Mouse (Mus musculus) MN1 (cell line): ENCODE results near the gene Depp1.

ENCODE experiments used
- DNase-seq: peaks from one replicate; pipeline ENCODE4 v3.0.0-alpha.2; 2016; ENCODE audit warnings: low spot score

Gene Depp1

DNA sequence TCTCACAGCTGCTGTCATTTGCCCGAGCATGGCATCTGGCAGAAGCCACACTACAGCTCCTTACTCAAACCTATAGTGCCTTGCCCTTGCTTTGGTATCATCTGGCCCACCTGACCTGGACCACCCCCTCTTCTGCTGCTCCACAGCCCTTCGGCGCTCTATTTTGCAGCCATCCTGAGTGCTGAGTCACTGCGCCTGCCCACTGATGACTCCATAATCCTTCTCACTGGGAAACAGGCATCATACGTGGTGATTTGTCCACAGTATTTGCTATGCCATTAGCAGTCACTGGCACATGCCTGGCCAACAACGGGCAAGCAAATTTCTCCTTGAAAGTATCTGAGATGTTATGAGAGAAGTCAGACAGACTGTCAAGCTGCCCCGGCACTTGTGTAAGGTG, 598 bp upstream of the Depp1 start:
- no peak for DNase-seq

DNA sequence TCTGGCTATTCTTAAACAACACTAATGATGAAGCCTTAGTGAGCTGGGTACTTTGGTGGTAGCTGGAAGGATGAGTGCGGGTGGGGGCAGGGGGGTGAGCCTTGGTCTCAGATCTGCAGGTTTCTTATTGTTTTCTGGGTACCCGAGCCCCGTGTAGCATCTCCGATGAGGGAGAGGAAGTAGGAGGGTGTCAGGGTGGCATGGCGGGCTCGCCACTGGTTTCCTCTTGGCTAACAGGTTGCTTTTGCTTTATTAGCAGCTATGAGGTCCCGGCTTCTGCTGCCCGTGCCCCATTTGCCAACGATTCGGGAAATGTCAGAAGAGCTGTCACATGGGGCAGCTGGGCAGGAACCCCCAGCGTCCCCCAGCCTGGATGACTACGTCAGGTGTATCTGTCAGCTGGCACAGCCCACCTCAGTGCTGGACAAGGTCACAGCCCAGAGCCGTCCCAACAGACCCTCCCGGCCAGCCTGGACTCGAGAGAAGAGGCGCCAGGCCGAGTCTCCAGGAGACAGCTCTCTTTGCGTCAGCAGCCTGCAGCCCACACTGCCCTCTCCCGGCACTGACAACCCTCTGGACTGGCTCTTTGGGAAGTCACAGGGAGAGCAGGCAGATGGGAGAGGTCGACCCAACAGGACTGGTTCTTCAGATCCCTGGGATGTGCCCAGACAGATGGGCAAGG, 1.2 kb downstream of the Depp1 start:
- DNase-seq, result no peak

DNA sequence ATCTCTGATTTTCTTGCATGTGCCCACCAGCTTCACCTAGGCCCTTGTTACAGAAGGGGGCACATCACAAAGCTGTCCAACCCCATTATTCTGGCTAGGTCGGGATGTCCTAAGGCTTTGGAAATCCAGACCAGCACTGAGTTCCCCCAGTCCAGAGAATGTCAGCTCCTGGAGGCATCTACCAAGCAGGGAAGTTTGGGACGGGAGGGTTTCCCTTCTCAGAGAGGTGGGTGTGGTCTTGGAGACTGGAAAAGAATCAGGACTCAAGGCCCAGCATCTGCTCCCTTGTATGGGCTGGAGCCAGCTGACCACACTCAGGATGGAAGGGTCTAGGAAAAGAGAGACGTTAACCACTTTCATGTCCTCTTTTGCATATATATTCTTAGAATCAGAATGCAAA, 2.8 kb downstream of the Depp1 start:
- DNase-seq, result no peak

DNA sequence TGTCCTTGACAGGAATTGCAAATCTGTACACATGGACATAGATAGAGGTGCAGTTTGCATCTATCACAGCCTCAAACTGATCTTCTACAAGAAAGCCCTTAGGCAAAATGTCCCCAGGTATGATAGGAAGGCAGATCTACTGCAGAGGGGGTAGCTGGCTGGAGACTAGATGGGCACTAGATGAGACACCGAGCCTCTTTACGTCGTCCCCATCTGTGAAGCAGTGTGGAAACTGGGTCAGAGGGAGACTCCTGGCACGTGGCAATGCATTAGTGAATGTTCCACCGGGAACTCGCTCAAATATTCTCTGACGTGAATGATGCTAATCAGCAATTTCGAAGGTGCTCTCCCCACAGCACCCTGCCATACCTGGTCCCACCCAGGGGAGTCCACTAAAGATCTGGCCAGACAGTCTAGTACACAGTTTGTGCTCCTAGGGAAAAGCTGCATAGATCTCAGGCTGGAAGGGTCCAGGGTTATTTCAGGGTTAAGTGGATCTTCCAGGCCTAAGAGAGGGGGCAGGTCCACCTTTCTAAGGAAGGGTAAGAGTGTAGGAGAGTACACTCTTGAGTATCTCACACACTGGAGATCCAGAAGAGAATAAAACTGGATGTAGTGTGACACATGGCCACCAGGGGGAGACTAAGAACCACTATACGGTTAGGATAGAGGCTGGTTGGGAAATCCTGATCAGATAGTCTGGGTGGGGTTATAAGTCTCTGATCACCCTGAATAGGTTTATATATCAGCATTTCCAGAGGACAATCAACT, 3.5 kb downstream of the Depp1 start:
- DNase-seq, result peak; percentile 75

DNA sequence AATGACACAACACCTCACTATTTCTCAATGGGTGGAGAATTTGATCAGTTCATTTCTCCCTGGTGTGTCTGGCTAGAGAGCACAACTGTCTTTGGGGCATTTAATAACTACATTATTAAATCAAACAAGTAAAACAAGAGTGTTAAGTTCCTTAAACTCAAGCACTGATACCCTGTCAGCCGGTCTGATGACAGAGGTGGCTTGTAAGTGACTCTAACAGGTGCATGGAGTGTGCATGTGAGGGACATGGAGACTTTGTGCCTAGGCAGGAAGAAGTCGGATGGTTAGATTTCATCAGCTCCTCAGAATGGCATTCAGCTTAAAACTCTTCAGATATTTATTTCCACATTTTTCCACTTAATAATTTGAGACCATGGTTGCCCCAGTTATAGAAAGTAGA, 13.0 kb downstream of the Depp1 start:
- DNase-seq, result no peak

DNA sequence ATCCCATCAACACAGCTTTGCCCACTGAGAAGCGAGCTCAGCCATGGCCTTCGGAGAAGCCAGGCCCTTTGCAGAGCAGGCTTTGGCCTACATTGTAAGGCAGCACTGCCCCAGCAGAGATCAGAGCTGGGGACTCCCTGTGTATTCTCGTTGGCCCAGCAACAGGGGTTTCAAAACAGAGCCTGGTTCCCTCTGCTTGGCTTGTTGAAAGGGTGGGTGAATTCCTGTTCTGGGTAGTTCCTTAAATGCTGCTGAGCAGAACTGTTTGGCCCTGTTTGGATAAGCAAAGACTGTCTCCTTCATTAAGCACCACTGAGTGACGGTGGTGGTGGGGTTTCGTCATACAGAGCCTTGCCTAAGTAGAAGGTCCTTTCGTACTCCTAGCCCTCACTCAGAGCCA, 13.6 kb downstream of the Depp1 start:
- DNase-seq, result no peak

DNA sequence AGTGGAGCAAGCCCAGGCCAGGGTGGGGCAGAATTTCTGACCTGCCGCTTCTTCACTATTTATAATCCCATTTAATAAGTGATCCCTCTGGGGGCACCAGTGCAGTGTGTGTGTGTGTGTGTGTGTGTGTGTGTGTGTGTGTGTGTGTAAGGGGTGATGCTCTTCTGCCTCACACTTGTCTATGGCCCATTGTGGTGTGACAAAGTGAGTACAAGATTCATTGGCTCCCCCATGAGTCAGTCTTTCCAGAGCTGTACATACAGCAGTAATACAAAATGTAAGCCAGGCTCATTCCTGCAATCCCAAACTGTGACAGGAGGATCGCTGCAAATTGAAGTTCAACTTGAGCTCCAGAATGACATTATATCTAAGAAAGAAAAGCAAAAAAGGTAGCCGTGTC, 14.4 kb downstream of the Depp1 start:
- no peak for DNase-seq

DNA sequence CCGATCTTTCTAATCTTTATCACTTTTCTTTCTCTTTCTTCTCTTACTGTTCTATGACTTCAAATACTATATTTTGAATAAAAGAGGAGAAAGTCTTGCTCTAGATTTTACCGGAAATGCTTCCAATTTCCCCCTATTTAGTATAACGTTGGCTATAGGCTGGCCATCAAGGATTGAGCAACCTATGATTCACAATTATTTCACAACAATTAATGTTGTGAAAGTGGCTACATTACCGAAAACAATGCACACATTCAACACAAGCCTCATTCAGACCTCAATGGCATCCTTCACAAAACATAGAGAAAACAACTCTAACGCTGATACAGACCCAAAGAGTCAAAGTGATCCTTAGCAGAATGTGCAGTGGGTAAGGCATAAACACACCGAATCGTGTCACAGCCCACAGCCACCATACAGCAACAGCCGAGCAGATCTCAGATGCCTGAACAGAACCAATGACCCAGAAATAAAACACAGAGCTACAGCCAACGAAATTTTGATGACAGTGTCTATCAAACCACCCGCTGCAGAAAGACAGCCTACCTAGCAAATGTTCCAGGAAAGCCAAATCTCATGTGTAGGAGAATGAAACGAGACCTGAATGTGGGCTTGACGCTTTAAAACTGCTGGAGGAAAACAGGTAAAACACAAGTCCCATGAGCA, 15.8 kb downstream of the Depp1 start:
- DNase-seq, result no peak

DNA sequence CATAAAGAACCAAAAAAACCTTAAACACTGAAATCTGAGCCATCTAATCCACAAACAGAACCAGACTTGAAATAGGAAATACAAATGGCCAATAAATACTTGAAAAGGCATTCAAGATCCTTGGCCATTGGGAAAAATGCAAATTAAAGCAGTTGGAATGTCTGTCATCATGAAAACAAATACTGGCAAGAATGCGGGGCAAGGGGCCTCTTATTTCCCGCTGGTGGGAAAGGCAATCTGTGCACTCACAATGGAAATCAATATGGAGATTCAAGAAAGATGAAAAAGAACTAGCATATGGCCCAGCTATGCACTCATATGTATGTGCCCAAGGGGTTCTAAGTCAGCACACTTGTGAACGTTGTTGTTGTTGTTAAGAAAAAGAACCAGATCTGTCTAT, 16.5 kb downstream of the Depp1 start:
- DNase-seq, result no peak

DNA sequence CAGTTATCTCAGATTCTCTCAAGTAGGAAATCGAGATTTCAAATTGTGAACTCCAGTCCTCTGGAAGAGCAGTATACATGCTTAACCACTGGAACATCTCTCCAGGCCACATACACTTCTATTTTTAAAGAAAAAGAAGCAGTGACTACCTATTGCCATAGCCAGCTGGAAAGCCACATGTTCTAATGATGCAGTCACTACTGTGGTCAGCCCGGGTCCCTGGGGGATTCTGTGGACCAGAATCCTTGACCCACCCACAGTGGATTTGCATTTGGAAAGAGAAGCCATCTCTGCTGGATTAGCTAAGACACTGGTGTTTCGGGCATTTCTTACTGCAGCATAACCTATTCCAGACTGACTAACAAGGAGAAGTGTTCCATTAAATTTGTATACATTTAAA, 17.0 kb downstream of the Depp1 start:
- DNase-seq, result no peak

DNA sequence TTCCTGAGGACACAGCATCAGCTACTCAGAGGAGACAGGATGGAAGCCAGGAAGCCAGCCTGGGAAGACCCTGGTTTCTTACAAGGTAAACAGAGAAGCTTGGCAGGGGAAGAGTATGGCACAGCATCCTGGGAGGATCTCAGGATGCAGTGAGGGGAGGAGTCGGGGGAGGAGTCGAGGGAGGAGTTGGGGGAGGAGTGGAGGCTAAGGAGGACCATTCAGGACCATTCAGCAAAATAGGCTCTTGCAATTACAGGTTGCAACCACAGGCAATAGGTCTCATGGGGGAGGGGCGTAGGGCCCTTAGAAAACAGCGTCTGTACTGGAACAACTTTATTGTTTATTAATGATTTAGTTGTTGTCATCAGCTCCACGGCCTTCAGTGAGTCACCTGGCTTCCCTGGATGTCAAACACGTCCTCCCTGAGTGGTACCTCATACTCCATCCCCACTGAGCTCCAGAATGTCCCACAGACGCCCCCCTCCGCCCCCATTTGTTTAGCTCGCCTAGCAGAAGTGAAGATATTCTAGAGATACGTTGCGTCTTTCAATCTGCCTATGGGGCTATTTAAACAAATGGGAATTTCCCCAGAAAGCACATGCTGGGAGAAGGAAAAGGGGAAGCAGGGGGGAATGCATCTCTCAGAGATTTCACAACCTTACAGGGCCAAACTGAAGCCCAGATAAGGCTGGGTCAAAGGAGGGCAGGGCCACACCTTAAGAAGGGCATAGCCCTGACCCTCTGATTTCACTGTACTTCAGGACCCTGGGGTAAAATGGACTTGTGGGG, 18.5 kb downstream of the Depp1 start:
- DNase-seq, result peak; percentile 34

DNA sequence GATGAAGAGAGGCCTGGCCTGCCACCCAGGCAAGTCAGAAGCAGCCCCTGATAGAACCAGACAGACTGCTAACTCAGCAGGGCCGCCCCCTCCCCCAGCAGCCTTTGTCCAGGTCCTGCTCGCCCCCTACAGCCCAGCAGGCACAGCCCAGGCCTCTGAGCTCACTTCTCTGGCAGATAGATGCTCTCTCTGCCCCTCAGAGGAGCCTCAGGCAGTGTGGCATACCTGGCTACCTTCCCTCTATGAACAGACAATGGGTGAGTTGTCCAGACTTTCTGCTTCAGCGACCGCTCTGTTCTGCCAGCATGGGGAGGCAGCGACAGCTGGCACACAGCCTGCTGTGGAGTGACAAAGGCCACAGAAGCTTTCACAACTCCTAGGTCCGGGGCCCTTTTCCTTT, 19.7 kb downstream of the Depp1 start:
- no peak for DNase-seq

DNA sequence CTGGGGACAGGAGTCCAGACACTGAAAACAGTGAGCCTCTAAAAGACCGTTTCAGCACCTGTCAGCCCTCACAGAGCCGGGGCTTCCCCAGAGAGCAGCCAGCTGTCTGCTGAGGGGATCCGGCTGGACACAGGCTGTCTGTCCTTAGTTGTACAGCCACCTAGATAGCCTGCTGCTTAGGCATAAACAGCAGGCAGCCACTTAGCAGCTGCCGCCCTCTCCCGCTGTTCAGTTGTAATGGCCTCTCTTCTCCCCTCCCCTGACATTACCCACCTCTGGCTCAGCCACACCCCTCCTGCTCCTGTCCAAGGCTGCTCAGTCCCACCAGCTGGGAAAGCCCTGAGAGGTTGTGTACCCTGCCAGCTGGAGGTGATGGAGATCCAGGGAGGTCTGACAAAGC, 20.6 kb downstream of the Depp1 start:
- peak; percentile 55 for DNase-seq

DNA sequence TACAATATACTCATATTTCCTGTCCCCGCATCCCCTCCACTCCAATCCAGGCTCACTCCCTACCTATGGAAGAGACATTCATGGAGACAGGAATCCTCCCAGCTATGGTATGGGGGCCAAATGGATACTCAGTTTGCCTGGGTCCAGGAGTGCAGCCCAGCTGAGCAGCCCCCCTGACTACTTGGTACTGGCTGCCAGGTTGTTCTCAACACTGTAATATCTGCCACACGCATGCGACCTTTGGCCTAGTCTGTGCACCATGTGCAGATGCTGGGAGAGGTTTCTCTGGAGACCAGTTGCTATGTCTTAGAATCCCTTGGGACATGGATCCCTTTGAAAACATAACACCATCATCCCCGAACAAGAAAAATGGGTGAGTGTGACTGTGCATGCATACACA, 21.4 kb downstream of the Depp1 start:
- DNase-seq, result peak; percentile 42

DNA sequence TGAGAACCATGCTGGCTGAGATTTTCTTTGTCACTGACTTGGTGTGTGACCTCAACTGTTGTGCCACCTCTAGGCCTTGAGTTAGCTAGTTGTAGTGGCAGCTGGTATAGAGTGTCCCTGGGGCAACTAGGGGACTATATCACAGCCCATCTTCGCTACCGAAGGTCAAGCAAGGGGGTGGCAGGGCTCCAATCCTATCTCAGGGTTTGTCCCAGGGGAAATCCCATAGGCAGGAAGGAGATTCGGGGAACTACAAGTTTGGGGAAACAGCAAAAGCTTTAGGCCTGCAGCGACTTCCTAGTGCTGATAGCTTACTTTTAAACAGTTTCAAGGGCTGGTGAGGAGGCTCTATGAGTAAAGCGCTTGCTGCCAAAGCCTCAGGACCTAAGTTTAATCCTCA, 21.9 kb downstream of the Depp1 start:
- DNase-seq, result peak; percentile 21

DNA sequence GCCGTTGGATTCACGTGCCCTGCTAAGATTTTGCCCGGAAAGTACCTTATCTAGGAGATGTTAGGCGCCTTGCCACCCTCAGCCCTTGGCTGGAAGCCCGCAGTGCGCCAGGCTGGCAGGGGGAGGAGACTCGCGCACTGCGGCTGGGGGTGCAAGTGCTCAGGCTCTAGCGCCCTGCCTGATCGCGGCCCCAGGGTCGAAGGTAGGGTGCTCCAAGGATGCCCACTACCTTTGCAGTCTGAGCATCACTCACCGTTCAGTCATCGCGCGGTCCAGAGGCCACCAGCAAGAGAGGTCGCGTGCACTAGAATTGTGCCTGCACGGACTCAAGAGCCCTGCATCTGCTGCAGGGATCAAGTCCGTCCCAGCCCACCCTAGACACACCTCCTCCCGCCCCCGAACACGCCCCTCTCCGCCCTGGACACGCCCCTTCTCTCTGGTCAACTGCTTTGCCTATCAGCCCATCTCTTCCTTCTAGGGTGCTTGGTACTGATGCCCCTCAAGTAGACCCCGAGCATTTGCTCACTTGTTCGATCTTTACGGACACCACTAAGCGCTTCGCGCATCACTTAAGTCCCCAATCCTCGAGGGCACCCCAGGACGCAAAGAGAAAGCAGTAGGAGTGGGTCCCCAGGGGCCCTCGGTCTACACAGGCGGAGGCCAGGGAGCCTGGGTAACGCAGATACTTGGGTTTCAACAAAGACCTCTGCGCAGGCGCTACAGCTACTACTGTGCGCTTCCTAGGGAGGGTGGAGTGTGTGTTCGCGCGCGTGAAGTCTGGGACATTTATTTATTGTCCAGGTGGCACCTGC, 23.3 kb downstream of the Depp1 start, which contains the start of gene Rassf4:
TSS of gene Rassf4 (minus strand) at position 482 of the 812 bp plus-strand sequence.
- peak; percentile 85 for DNase-seq

DNA sequence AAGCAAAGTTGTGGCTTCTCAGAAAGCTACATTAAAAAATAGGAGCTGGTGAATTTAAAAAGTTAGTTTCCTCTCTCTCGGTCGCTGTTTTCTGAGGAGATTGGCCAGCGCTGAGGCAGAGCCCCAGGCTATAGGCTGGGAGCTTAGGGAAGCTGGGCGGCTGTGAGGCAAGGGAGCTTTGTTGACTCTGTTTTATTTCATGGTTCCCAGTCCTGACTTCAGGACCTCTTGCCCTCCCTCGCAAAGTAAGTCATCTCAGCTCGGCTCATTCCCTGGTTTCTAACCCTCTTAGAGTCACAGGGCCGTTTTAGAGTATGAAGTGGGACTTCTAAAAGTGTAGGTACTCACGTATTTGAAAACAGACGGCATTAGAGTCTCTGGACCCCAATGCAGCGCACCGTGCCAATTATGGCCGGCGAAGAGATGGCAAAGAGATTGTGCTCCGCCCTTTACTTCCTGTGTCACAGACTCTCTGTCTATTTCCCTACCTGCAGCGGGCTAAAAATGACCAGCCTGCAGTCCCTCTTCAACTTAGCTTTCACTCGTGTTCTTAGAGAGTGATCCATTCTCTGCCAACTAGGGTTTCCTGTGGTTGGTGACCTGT, 24.0 kb downstream of the Depp1 start:
- no peak for DNase-seq

DNA sequence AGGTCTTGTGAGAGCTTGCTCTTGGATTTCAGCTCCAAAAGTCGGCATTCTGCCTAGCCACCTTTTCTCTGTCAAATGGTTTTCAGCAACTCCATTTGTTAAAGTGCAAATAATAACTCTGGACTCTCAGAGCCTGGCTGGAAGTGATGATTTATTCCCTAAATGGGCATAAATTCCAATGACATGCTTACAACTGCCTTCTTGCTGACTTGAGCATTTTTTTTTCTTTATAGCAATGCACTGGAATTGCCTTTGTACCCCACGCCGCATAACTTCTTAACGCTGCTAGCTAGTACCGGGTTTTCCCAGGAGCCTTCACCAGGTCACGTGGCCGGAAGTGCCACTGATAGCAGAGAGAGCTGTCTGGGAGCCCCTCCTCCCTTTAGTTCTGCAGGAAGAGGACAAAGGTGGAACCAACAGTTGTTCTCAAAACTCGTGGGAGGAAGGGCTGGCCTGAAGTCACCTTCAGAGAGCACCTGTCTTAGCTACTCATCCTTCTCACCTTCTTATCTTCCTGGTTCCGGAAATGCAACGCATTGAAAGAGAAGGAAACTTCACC, 26.0 kb downstream of the Depp1 start:
- DNase-seq, result no peak

DNA sequence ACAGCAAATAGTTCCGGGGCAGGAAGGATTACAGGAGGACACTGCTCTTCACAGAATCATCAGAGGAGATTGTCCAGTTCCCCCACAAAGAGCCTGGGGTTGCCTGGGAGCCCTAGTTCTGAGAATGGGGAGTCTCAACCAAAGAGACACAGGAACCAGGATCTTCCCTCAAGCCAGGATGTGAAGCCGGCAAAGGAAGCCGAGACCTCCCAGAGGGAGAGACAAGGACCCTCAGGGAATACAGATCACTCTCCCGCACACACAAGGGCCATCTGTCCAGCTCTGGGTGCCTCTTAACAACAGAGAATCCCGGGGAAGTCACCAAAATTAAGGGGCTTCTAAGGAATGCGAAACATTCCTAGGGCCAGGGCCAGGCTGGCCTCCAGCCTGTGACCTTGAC, 26.9 kb downstream of the Depp1 start:
- DNase-seq, result no peak

DNA sequence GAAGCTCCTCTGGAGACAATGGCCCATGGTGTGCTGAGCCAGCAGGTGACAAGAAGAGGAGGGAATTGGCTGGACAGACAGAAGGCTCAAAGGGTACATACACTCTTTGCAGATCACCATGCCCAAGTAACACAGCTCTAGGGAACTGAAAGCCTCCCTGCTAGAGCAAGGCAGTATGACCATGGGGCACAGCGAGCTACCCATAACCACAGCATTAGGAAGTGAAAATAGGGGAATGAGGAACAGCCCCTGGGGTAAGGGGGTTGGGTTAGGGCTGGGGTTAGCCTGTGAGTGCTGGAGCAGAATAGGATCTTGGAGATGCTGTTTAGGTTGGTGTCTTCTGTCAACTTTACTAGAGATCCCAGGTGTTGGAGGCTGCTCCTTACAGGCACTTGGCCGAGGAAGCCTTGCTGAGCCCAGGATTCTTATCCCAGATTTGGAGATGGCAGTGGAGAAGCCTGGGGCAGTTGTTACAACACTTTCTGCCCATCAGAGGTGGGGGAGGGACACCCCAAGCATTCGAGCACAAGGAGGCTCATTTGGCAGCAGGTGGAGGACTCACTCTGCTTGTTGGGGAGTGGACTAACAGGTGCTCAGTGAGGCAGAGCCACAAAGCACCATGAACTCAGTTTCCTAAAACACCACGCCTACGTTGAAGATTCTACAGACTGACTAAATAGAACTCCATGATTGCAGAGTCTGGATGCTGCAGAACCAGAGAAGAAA, 29.3 kb downstream of the Depp1 start:
- DNase-seq, result no peak
